Mouse (Mus musculus) frontal cortex, postnatal 14 days (tissue): Measurements from ENCODE around the gene Hat1.

Experiments used
- DNase-seq, 2 experiments: peaks; one replicate each; pipeline ENCODE4 v3.0.0; 2022; ENCODE audit warnings: low spot score in 2 of 2

Hat1 gene

GRCm38 (mm10) chr2:71462553-71462952 lies 73.8 kb downstream of the Hat1 start:
- DNase-seq: no peak

- no peak for DNase-seq
These were observed 77.3 kb downstream of the Hat1 start for GRCm38 (mm10) chr2:71466103-71466502.

GRCm38 (mm10) chr2:71466861-71467450 lies 78.2 kb downstream of the Hat1 start:
- no peak for DNase-seq

GRCm38 (mm10) chr2:71471094-71471493 lies 82.3 kb downstream of the Hat1 start:
- no peak for DNase-seq

- no peak for DNase-seq
These were observed 85.1 kb downstream of the Hat1 start for GRCm38 (mm10) chr2:71473830-71474229.

GRCm38 (mm10) chr2:71474345-71474744 lies 85.6 kb downstream of the Hat1 start:
- DNase-seq: no peak

- no peak for DNase-seq
These were observed 86.6 kb downstream of the Hat1 start for GRCm38 (mm10) chr2:71475311-71475710.

GRCm38 (mm10) chr2:71475760-71476159 lies 87.0 kb downstream of the Hat1 start:
- no peak for DNase-seq

GRCm38 (mm10) chr2:71477787-71478186 lies 89.0 kb downstream of the Hat1 start:
- no peak for DNase-seq

GRCm38 (mm10) chr2:71479917-71480316 lies 91.2 kb downstream of the Hat1 start:
- no peak for DNase-seq

GRCm38 (mm10) chr2:71481825-71482224 lies 93.1 kb downstream of the Hat1 start:
- DNase-seq: no peak

GRCm38 (mm10) chr2:71483046-71483716 lies 94.4 kb downstream of the Hat1 start:
- DNase-seq: no peak

- no peak for DNase-seq
These were observed 94.9 kb downstream of the Hat1 start for GRCm38 (mm10) chr2:71483717-71484066.
